Mouse (Mus musculus): ENCODE results near the gene Gm49358.

DNA sequence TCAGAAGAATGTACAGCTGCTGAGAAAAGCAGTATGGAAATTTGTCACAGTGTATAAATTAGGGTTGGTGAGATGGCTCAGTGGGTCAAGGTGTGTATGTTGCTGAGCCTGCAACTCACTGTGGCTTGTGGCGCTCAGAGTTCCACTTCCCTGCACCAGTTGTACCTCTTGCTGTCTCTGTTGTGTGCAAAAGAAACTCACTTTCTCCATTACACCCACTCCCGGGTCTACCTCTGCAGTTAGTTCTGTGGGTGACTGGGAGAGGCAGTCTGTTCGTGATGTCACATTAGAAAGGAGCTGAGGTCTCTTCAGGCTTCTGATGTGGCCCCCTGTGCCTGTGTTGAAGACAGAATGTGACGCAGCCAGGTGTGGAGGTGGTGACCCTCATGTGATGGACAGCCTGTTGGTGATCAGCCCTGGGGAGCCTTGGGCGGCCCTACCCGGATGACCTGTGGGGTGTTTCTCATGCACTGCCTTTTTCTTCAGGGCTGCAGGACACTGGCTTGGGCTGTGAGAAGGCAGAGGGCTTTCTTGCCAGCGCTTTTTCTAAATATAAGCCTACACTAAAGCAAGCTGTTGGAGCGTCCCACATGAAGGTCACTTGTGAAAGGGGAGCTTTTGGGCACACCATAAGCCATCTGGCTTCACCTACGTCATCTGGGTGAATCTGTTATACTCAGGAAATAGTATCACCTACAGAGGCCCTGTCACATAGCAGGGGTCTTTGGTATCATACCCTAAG is 31.2 kb downstream of the Gm49358 start:
- TF ChIP-seq CTCF (IDR thresholded peaks at IDR 0.05; ENCODE audit: low read depth, low read length) (no peak), POLR2A (IDR thresholded peaks at IDR 0.05; ENCODE audit: extremely low read depth, insufficient read depth, low read length) (no peak)
